Mouse (Mus musculus) kidney, embryonic 16.5 days (tissue): ENCODE measurements at regions not wholly inside any gene's neighbourhood (a gene's known extent, or its start where the extent isn't known, plus 50 kb on each side); places are given as distances from the start of the nearest gene placed in this dataset.
A peak's percentile ranks its signal among the peaks of the same experiment; 100 is the strongest.

Experiments used
- ATAC-seq: fragments of 200-750 bp; cut with Nextera tagmentation; 2 replicates; pipeline ENCODE4 v1.8.0; 2017; ENCODE audit warnings: moderate TSS enrichment; ENCODE audit not compliant: low FRiP score, low TSS enrichment
- H3K27ac ChIP-seq: fragments of 300-500 bp; sonication (generic); 2 replicates; pipeline ENCODE4 v1.5.1; 2014; ENCODE audit warnings: low read length
- H3K27me3 ChIP-seq: fragments of 300-500 bp; sonication (generic); 2 replicates; pipeline ENCODE4 v1.6.1; 2014; ENCODE audit warnings: low read length, control low read depth, mixed read lengths; ENCODE audit not compliant: insufficient read depth
- H3K36me3 ChIP-seq: fragments of 300-500 bp; sonication (generic); 2 replicates; pipeline ENCODE4 v1.6.1; 2014; ENCODE audit warnings: low read length, control low read depth, mixed read lengths; ENCODE audit not compliant: insufficient read depth
- H3K4me1 ChIP-seq: fragments of 300-500 bp; sonication (generic); 2 replicates; pipeline ENCODE4 v1.6.1; 2014; ENCODE audit warnings: low read length, control low read depth, mixed read lengths; ENCODE audit not compliant: insufficient read depth
- H3K4me2 ChIP-seq: fragments of 300-500 bp; sonication (generic); replicated peaks from 2 replicates; pipeline ENCODE4 v1.6.1; 2014; ENCODE audit warnings: low read depth, low read length
- H3K4me3 ChIP-seq: fragments of 300-500 bp; sonication (generic); 2 replicates; pipeline ENCODE4 v1.5.1; 2014; ENCODE audit warnings: mild to moderate bottlenecking, low read length
- H3K9ac ChIP-seq: fragments of 300-500 bp; sonication (generic); replicated peaks from 2 replicates; pipeline ENCODE4 v1.6.1; 2014; ENCODE audit warnings: low read length
- H3K9me3 ChIP-seq: fragments of 300-500 bp; sonication (generic); 2 replicates; pipeline ENCODE4 v1.6.1; 2016; ENCODE audit warnings: low read length, control low read depth
- WGBS: fragments of 180-500 bp; shearing (Covaris S2); extraction: QIAGEN DNeasy Blood & Tissue Kit; methylation state at CpG from one replicate; pipeline ENCODE4 v1.1.7; 2014; 5-methylcytosine and 5-hydroxymethylcytosine counted together

DNA sequence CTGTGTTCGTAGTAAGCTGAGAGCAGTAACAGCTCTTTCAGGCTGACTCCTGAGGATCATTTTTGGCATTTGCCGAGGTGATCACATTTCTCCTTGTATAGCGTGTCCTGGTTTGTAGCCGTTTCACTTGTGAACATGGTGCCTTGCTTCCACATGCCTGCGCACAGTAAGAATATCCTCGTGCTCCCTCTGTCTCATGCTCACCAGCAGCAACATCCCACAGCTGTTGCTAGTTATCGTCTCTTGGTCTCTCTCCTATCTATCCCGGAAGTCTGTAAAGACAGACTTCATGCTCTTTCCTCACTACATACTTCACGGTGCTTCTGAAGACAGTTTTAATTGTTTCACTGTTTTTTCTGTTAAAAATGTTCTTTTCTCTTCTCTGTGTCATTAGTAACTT, 331.7 kb upstream of the Tmc3 start:
- 68% methylated on average over 9 of the region's 9 CpGs for WGBS
- Histone ChIP-seq H3K27me3 (no peaks in the 10 kb centered on the region), H3K4me2 (no peak overlapping the region), H3K27ac (no peak overlapping the region), H3K9me3 (no peaks in the 10 kb centered on the region), H3K36me3 (no peaks in the 10 kb centered on the region), H3K9ac (no peak overlapping the region), H3K4me1 (no peaks in the 10 kb centered on the region), H3K4me3 (no peak overlapping the region)
- no peak for ATAC-seq

DNA sequence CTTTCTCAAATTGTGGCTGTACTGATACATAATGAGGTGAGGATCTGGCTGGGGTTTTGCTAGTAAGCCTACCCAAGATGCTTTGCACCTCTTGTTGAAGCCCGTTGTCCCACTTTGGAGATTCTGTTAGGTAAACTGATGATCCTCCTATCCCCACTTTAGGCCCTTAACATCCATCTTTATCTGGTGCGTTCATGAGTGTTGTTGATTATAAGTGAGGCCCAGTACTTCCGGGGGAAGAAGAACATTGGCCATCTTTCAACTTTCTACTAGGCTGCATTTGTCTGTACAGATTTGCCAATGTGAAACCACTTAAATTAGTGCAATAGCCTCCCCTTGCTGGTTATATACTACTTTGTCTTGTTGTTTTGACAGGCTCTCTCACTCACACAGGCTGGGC, 331.3 kb upstream of the Tmc3 start:
- H3K36me3 ChIP-seq = no peaks in the 10 kb centered on the region
- no peak overlapping the region for H3K27ac ChIP-seq
- no peak overlapping the region for H3K4me3 ChIP-seq
- H3K27me3 ChIP-seq = no peaks in the 10 kb centered on the region
- 89% methylated on average over 3 of the region's 3 CpGs for WGBS
- H3K4me2 ChIP-seq = no peak overlapping the region
- H3K4me1 ChIP-seq = no peaks in the 10 kb centered on the region
- no peak for ATAC-seq
- no peak overlapping the region for H3K9ac ChIP-seq
- no peaks in the 10 kb centered on the region for H3K9me3 ChIP-seq

DNA sequence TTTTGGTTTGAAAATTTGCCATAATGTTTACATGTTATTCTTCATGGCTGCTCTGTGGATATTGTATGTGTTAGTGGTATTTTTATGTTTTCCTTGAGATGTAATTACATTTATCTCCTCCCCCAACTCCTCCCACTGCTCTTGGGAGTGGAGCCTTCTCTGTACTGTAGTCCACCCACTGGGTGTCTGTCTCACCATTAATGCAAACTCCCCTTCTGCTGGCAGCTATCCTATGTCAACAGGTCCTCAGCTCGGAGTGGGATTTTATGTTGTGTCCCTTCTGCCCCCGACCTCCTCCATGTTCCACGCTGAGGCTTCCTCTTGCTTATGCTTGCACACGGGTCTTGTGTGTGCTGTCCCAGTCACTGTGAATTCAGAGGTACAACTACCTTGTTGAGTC, 330.3 kb upstream of the Tmc3 start:
- Histone ChIP-seq H3K4me3 (no peak overlapping the region), H3K4me1 (no peaks in the 10 kb centered on the region), H3K36me3 (no peaks in the 10 kb centered on the region), H3K9me3 (no peaks in the 10 kb centered on the region), H3K4me2 (no peak overlapping the region), H3K27me3 (no peaks in the 10 kb centered on the region), H3K9ac (no peak overlapping the region), H3K27ac (no peak overlapping the region)
- peak; percentile 59; the same call in 1 of the 2 replicates for ATAC-seq
- WGBS = 48% methylated on average over 4 of the region's 4 CpGs

DNA sequence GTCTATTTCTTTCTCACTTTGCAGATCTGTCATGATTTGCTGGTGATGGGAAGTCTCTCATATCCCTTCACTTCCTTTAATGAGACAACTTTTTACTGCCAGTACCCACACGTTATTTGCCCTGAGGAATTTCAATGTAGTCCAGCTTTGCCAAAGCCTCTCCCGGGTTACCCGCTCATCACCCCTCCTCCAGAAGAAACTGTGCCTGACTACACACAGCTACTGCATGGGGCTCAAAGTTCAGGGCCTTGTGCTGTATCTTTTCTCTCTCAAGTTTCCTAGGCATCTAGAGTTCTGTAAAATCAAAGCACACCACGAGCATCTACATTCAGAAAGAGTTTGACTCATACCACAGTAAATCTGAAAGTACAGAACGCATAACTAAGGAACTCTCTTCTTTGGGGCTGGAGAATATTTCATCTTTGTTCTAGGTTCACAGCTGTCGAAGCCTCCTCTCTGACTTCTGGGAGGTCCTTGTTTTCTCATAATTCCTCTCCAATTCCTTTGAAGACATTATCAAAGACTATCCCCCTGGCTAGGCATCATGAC, 328.4 kb upstream of the Tmc3 start:
- no peaks in the 10 kb centered on the region for H3K36me3 ChIP-seq
- no peak overlapping the region for H3K4me2 ChIP-seq
- no peak overlapping the region for H3K27ac ChIP-seq
- H3K4me1 ChIP-seq = no peaks in the 10 kb centered on the region
- H3K27me3 ChIP-seq = no peaks in the 10 kb centered on the region
- no peak overlapping the region for H3K4me3 ChIP-seq
- WGBS = 75% methylated on average over 6 of the region's 6 CpGs
- no peak for ATAC-seq
- no peak overlapping the region for H3K9ac ChIP-seq
- no peaks in the 10 kb centered on the region for H3K9me3 ChIP-seq

DNA sequence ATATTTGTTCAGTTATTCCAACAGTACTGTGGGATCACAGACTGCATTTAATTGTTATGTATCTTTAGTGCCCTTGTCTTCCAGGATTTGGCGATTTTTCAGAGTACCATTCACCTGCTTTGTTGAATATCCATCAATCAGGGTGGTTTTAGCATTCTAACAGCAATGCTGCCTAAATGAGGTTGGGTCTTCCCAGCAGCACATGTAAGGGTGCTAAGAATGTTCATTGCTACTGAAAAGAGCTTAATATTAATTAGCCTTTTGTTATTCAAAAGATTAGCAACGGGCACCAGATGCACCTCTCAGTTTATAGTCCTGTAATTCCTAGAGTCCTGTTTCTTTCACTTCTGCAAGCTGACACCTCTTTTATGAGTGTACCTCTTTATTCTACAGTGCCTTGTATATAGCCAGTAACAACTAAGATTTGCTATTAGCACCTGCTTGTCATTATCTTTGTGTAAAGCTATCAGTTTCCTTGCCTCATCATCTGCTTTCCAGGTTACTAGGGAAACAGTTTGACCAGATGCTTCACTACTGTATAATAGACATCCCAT, 326.3 kb upstream of the Tmc3 start:
- Histone ChIP-seq H3K27ac (no peak overlapping the region), H3K36me3 (no peaks in the 10 kb centered on the region), H3K4me2 (no peak overlapping the region), H3K27me3 (no peaks in the 10 kb centered on the region), H3K4me1 (no peaks in the 10 kb centered on the region), H3K4me3 (no peak overlapping the region), H3K9ac (no peak overlapping the region), H3K9me3 (no peaks in the 10 kb centered on the region)
- no peak for ATAC-seq
- whole genome bisulfite sequencing = 38% methylated on average over 2 of the region's 2 CpGs

DNA sequence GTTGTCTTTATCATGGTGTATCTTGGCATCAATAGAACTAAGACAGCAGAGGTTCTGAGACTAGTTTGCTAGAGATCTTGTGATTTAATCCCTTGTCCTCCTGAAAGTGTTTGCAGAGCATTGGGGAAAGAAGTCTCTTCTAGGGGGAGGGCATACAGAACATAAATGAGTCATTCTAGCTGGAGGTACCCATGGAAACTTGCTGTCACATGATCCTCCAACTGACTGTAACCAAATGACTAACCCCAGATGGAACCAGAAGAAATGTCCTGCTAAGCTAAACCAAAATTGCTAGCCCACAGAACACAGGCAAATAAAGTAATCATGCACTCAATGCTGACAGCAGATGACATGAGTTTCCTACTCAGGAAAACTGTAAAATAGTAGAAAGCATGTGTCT, 323.2 kb upstream of the Tmc3 start:
- H3K9ac ChIP-seq = no peak overlapping the region
- H3K27ac ChIP-seq = no peak overlapping the region
- no peak overlapping the region for H3K4me2 ChIP-seq
- no peaks in the 10 kb centered on the region for H3K36me3 ChIP-seq
- no peaks in the 10 kb centered on the region for H3K4me1 ChIP-seq
- no peak for ATAC-seq
- H3K9me3 ChIP-seq = no peaks in the 10 kb centered on the region
- no peaks in the 10 kb centered on the region for H3K27me3 ChIP-seq
- no peak overlapping the region for H3K4me3 ChIP-seq

DNA sequence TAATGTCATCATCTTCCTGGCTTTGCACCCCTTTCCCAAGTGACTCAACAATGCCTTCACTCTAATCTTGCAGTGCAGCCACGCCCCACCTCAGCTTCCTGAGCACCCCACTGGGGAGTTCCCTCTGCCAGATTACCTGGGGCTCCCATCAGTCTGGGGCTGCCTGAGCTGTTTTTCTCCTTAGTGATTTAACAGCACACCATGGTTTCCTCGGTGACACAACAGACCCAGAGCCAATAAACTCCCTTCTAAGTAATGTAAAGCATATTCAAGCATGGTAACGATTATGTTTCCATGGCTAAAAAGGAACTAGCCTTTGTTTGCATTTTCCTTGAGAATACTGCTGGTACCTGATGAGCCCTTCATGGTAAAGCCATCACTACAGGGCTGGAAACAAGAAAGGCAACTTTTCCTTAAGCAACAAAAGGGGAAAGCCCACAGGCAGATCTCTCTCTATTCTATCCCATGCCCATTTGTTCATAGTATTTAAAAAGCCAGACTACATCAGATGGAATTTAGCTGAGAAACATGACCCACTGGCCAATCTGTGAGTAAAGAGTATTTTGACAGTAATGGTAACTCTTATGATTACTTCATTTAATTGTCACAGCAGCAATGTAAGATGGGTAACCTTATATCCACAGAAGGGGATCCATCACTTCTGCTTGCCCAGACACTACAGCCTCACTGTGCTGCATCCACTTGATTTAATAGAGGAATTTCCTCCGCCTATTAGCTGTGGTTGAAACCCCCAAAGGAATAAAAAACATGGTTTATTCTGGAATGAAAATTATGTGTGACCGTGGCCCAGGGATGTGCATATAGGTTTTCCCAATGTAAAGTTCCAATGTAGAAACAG, 294.6 kb upstream of the Tmc3 start:
- H3K27me3 ChIP-seq = no peaks in the 10 kb centered on the region
- H3K4me3 ChIP-seq = no peak overlapping the region
- no peak for ATAC-seq
- no peak overlapping the region for H3K4me2 ChIP-seq
- no peaks in the 10 kb centered on the region for H3K9me3 ChIP-seq
- H3K9ac ChIP-seq = no peak overlapping the region
- no peaks in the 10 kb centered on the region for H3K4me1 ChIP-seq
- no peak overlapping the region for H3K27ac ChIP-seq
- no peaks in the 10 kb centered on the region for H3K36me3 ChIP-seq
- 52% methylated on average over 5 of the region's 5 CpGs for WGBS

DNA sequence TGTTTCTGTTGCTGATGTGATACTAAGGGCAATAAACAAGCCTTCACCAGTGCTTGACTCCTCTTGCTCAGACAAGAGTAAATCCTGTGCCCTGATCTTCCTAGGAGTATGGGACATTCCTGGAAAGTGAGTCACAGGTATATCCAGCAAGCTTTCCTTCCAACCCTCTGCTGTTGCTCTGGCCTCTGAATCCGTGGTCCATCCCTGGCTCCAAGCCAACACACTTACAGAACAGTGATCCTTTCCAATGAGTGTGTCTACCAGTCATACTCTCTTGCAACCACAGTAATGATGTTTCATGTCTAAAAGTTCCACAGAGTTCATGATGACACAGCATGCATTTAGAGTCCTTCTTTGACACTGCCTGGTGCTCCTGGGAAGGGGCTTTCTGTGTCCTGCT, 277.6 kb upstream of the Tmc3 start:
- H3K4me2 ChIP-seq = no peak overlapping the region
- 46% methylated on average over 1 of the region's 1 CpGs for WGBS
- H3K27me3 ChIP-seq = no peaks in the 10 kb centered on the region
- H3K4me3 ChIP-seq = no peak overlapping the region
- H3K9me3 ChIP-seq = 0 out of 2 replicates have a peak, but pooled peaks cover 3% of the 10 kb centered on the region
- H3K4me1 ChIP-seq = no peaks in the 10 kb centered on the region
- H3K9ac ChIP-seq = no peak overlapping the region
- no peaks in the 10 kb centered on the region for H3K36me3 ChIP-seq
- ATAC-seq = no peak
- H3K27ac ChIP-seq = no peak overlapping the region

DNA sequence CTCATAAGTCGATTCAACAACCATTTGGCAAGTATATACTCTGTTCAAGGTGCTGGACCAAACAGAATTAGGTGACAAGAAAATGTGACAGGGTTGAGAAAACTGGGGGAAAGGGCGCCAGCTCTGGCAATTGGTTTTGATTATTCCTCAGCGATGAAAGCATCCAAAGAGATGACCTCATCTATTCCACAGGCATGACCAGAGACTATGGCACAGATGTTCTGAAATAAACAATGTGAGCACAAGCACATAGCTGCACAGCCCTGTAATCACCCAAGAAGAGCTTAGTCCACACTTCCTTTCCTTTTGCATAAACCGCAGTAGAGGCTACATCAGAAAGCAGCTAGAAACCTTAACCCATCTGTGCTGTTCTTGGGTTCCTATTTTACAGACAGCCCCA, 272.6 kb upstream of the Tmc3 start:
- Histone ChIP-seq H3K27me3 (no peaks in the 10 kb centered on the region), H3K9ac (no peak overlapping the region), H3K4me3 (no peak overlapping the region), H3K4me2 (no peak overlapping the region), H3K36me3 (no peaks in the 10 kb centered on the region), H3K9me3 (0 out of 2 replicates have a peak, but pooled peaks cover 3% of the 10 kb centered on the region), H3K27ac (no peak overlapping the region), H3K4me1 (no peaks in the 10 kb centered on the region)
- 88% methylated on average over 4 of the region's 4 CpGs for WGBS
- ATAC-seq = no peak

DNA sequence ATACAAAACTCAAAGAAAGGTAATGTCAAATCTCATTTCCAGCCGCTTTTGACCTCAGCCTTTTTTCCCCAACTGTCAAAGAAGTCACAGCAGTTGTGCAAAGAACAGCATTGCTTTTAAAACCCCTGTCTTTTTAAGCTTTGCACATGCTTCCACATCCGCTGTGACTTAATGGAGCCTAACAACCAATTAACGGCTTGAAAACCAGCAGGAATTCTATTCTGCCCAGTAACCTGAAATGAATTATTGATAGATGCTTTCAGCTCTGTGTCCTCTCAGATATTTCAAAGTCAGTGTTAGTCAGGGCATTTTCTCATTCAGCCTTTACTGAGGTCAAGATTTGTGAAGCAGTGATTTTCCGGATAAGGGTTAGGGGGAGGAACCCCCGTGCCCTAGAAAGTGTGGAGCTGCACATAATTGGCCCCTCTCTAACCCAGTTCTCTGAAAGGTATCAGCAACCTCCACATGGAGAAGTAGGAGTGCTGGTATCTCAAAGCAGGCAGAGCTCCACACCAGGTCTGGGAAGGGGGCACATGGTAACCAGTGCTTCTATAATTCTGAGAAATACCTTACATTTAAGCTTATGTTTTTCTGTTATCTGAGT, 254.8 kb upstream of the Tmc3 start:
- Histone ChIP-seq H3K36me3 (no peaks in the 10 kb centered on the region), H3K4me2 (no peak overlapping the region), H3K9ac (no peak overlapping the region), H3K4me1 (no peaks in the 10 kb centered on the region), H3K27me3 (no peaks in the 10 kb centered on the region), H3K9me3 (no peaks in the 10 kb centered on the region; the same call in 1 of the 2 replicates), H3K27ac (no peak overlapping the region), H3K4me3 (no peak overlapping the region)
- WGBS = 32% methylated on average over 5 of the region's 5 CpGs
- 0 out of 2 replicates have a peak, but pooled peaks have one; percentile 65 for ATAC-seq
